Mouse (Mus musculus) heart, embryonic 11.5 days (tissue): Measurements from ENCODE around the gene Fam160a1. TPM values are rescaled to one million over a fixed set of nuclear protein-coding genes. Genes with fewer than 3 reads are reported as not detected.

Source experiments
- ATAC-seq: fragments of 200-750 bp; cut with Nextera tagmentation; replicated peaks from 2 replicates; pipeline ENCODE4 v1.8.0; 2017; ENCODE audit warnings: moderate library complexity; ENCODE audit not compliant: insufficient number of reproducible peaks, low FRiP score, low TSS enrichment
- H3K27ac ChIP-seq: fragments of 300-500 bp; sonication (generic); 2 replicates; pipeline ENCODE4 v1.5.1; 2014; ENCODE audit warnings: mild to moderate bottlenecking, low read depth, low read length
- H3K27me3 ChIP-seq: fragments of 300-500 bp; sonication (generic); 2 replicates; pipeline ENCODE4 v1.6.1; 2014; ENCODE audit warnings: mild to moderate bottlenecking, low read length, mixed read lengths; ENCODE audit not compliant: control insufficient read depth, insufficient read depth
- H3K36me3 ChIP-seq: fragments of 300-500 bp; sonication (generic); 2 replicates; pipeline ENCODE4 v1.6.1; 2014; ENCODE audit warnings: mild to moderate bottlenecking, low read length, moderate library complexity, mixed read lengths; ENCODE audit not compliant: control insufficient read depth, insufficient read depth
- H3K4me1 ChIP-seq: fragments of 300-500 bp; sonication (generic); 2 replicates; pipeline ENCODE4 v1.6.1; 2014; ENCODE audit warnings: low read length; ENCODE audit not compliant: control insufficient read depth, insufficient read depth
- H3K4me2 ChIP-seq: fragments of 300-500 bp; sonication (generic); 2 replicates; pipeline ENCODE4 v1.6.1; 2014; ENCODE audit warnings: mild to moderate bottlenecking, moderate library complexity
- H3K4me3 ChIP-seq: fragments of 300-500 bp; sonication (generic); 2 replicates; pipeline ENCODE4 v1.5.1; 2014; ENCODE audit warnings: low read depth, low read length
- H3K9ac ChIP-seq: fragments of 300-500 bp; sonication (generic); 2 replicates; pipeline ENCODE4 v1.6.1; 2014; ENCODE audit warnings: mild to moderate bottlenecking, low read depth, low read length, moderate library complexity
- H3K9me3 ChIP-seq: fragments of 300-500 bp; sonication (generic); replicated peaks from 2 replicates; pipeline ENCODE4 v1.6.1; 2016; ENCODE audit warnings: low read length; ENCODE audit not compliant: control insufficient read depth
- WGBS: fragments of 180-500 bp; shearing (Covaris S2); extraction: QIAGEN DNeasy Blood & Tissue Kit; methylation state at CpG from one replicate; pipeline ENCODE4 v1.1.7; 2014; ENCODE audit not compliant: insufficient replicate concordance; 5-methylcytosine and 5-hydroxymethylcytosine counted together
- polyA plus RNA-seq: library from polyadenylated mRNA; unstranded; fragments of >200 nt; fragmentation: Nextera tagmentation; extraction: Ambion mirVana; gene quantifications from 2 replicates; pipeline ENCODE4 v1.2.1, GENCODE M21; 2014

The Fam160a1 gene
- 2.7 and 3.4 TPM in 2 replicates for polyA plus RNA-seq

DNA sequence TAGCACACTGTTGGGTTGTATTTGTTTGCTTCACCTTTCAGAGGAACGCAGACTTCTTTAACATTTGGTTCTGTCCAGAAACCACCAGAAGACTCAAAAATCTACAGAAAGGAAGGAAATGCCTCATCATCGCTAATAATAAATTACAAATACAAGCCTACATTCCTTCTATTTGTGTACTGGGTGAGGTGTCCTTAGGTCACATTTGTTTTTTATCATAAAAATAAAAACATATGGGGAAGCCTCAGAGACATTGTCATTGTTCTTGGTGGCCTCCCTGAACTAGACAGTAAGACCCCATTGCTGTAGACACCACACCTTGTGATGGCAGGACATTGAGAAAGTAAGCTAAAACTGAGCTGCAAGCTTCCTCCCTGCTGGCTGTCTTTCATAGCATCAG is at the start of gene Fam160a1:
Gene Fam160a1, minus strand, starts transcription at position 101 of the 400 bp plus-strand sequence.
- H3K27me3 ChIP-seq = no peaks in the 10 kb centered on the region
- no peaks in the 10 kb centered on the region for H3K36me3 ChIP-seq
- H3K27ac ChIP-seq = no peak within 1 kb of the TSS
- no peak within 1 kb of the TSS for H3K4me2 ChIP-seq
- H3K4me3 ChIP-seq = no peak within 1 kb of the TSS
- peaks cover 4% of the 10 kb centered on the region; the same call in 1 of the 2 replicates for H3K4me1 ChIP-seq
- H3K9ac ChIP-seq = no peak within 1 kb of the TSS
- WGBS = 77% methylated on average over 2 of the region's 2 CpGs
- H3K9me3 ChIP-seq = no peaks in the 10 kb centered on the region
- no peak for ATAC-seq

DNA sequence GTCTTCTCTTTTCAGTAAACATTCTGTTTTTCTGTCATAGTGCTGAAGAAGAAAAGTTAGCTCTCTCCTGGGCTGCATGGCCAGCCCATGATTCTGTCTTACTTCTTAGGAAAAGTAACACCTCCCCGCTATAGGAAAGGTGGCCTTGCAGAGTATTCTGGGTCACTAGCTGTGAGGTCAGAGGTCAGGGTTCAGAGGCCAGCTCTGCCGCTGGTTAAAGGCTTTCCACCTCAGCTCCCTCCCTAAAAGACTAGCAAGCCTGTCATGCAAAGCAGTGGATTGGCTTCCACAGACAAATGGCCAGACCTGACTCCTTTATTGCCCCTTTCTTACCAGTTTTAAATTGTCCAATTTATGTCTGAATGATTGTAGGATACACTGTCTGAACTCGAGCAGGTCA is 46.9 kb upstream of the Fam160a1 start:
- no peak overlapping the region for H3K4me3 ChIP-seq
- H3K36me3 ChIP-seq = no peaks in the 10 kb centered on the region
- WGBS = 40% methylated on average over 3 of the region's 3 CpGs
- H3K4me2 ChIP-seq = no peak overlapping the region
- no peak overlapping the region for H3K9ac ChIP-seq
- no peaks in the 10 kb centered on the region for H3K27me3 ChIP-seq
- no peak overlapping the region for H3K27ac ChIP-seq
- no peak for ATAC-seq
- H3K4me1 ChIP-seq = no peaks in the 10 kb centered on the region
- H3K9me3 ChIP-seq = no peaks in the 10 kb centered on the region

DNA sequence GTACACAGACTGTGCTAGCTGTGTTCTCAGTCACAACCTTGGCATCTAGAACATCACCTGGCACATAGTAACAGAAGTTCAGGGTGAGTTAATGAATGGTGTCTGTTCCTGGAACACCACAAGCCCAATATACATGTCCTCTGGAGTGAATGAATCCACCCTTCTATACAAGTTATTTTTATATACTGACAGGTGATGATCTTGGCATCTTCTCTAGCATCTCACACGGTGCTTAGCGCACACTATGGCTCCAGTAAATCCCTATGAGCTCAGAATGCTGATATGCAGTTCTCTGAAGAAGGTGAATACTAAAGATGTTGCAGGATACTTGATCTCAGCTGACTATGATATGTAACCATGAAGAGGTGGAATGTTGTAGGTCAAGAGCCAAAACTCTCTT is 45.8 kb upstream of the Fam160a1 start:
- Histone ChIP-seq H3K27me3 (no peaks in the 10 kb centered on the region), H3K27ac (no peak overlapping the region), H3K36me3 (no peaks in the 10 kb centered on the region), H3K4me3 (no peak overlapping the region), H3K9me3 (no peaks in the 10 kb centered on the region), H3K4me2 (no peak overlapping the region), H3K9ac (no peak overlapping the region), H3K4me1 (peaks cover 7% of the 10 kb centered on the region; the same call in 1 of the 2 replicates)
- WGBS = 80% methylated on average over 2 of the region's 2 CpGs
- ATAC-seq = no peak

DNA sequence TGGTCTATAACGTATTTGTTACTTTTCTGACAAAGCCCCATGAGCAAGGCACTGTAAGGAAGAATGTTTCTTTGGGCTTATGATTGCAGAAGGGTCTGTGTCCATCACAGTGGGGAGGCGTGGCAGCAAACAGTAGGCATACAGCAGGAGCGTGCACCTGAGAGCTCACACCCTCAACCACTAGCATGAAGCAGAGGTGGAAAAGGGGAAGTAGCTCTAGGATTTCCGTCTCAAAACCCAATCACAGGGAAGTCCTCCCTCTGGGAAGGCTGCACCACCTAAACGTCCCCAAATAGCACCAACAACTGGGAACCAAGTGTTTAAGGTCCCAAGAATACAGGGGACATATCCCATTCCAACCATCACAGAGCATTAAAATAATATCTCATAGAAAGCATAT is 43.9 kb upstream of the Fam160a1 start:
- Histone ChIP-seq H3K9me3 (no peaks in the 10 kb centered on the region), H3K4me2 (no peak overlapping the region), H3K36me3 (no peaks in the 10 kb centered on the region), H3K27ac (no peak overlapping the region), H3K9ac (no peak overlapping the region), H3K4me3 (no peak overlapping the region), H3K27me3 (no peaks in the 10 kb centered on the region), H3K4me1 (peaks cover 7% of the 10 kb centered on the region; the same call in 1 of the 2 replicates)
- no peak for ATAC-seq
- WGBS = 77% methylated on average over 5 of the region's 5 CpGs

DNA sequence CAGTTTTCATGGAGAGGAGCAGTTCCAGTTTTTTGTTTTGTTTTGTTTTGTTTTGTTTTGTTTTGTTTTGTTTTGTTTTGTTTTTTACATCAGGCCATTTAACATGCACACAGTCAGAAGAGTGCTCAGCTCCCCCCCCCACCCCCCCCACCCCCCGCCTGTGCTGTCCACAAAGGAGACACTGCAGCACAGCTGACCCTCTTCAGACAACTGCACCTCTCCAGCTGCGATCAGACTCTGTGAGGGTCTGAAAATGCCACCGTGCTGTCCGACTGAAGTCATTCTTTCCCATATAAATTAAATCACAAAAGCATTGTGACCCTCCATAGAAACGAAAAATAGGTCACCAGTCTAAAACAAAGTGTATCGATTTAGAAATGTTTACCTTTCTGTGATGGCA is 42.2 kb upstream of the Fam160a1 start:
- whole genome bisulfite sequencing = 79% methylated on average over 6 of the region's 6 CpGs
- Histone ChIP-seq H3K9ac (no peak overlapping the region), H3K9me3 (no peaks in the 10 kb centered on the region), H3K4me3 (no peak overlapping the region), H3K27me3 (no peaks in the 10 kb centered on the region), H3K27ac (no peak overlapping the region; the same call in 1 of the 2 replicates), H3K36me3 (no peaks in the 10 kb centered on the region), H3K4me1 (peaks cover 7% of the 10 kb centered on the region; the same call in 1 of the 2 replicates), H3K4me2 (no peak overlapping the region)
- no peak for ATAC-seq

DNA sequence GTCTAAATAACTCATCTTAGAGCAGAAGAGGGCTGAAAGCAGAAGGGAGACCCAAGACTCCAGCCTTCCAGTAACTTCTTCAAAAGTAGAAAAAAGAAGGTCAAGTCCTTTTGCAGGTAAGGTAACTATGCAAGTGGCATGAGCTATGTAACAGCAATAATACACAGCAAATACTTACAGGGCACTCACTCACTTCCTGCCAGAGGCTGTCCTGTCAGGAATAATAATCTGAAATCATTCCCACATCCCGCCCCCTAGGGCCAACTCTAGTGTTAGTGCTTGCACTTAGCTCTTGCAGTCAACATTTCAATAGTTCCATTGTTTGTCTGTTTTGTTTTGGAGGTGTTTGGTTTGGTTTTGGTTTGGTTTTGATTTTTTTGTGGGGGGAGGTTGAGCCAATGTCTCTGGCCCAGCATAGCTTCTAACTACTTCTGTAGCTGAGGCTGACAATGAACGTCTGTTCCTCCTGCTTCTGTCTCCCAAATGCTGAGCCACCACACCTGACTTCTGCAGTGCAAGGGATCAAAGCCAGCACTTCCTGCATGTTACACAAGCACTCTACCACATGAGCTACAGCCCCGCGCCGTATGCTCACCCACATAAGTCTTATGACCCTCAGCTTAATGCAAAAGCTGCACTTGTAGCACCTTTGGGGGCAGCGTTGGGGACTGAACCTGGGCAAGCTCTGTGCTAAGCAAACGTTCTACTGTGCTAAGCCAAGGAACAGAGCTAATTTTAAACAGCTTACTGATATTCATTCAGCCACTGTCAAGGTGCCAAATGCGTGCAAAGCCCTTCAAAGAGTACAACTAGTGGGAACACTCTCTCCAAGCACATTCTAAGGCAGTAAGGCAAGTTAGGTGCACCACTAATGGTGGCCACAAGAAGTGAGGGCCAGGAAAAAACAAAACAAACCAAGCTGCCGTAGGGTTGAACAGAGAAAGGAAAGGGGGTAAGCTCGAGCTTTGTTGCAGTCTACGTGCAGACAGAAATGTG is 41.3 kb upstream of the Fam160a1 start:
- no peaks in the 10 kb centered on the region for H3K27me3 ChIP-seq
- H3K4me3 ChIP-seq = no peak overlapping the region
- H3K27ac ChIP-seq = no peak overlapping the region; the same call in 1 of the 2 replicates
- H3K4me2 ChIP-seq = no peak overlapping the region; the same call in 1 of the 2 replicates
- peaks cover 7% of the 10 kb centered on the region; the same call in 1 of the 2 replicates for H3K4me1 ChIP-seq
- WGBS = 58% methylated on average over 11 of the region's 11 CpGs
- no peaks in the 10 kb centered on the region for H3K9me3 ChIP-seq
- H3K36me3 ChIP-seq = no peaks in the 10 kb centered on the region
- no peak overlapping the region for H3K9ac ChIP-seq
- ATAC-seq = no peak

DNA sequence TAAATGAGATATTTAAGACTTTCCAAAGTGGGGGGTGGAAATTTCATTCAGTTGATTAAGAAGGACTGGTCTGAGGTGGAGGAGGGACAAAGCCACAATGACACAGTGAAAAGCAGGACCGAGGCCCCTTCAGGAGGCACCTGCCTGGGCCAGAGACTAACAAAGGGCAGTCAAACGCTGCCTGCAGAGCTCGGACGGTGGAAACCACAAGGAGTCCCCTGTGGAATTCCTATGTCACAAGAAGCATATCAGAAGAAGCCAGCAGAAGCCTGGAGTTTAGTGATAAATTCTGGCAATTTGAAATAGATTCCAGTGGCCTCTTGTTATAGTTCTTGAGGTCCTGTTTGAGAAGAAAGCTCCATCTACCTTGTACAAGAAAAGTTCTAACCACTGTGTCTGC is 40.0 kb upstream of the Fam160a1 start:
- ATAC-seq = no peak
- H3K4me1 ChIP-seq = peaks cover 7% of the 10 kb centered on the region; the same call in 1 of the 2 replicates
- WGBS = 36% methylated on average over 4 of the region's 4 CpGs
- H3K36me3 ChIP-seq = no peaks in the 10 kb centered on the region
- no peak overlapping the region for H3K4me3 ChIP-seq
- H3K27ac ChIP-seq = no peak overlapping the region
- no peaks in the 10 kb centered on the region for H3K9me3 ChIP-seq
- H3K27me3 ChIP-seq = no peaks in the 10 kb centered on the region
- no peak overlapping the region for H3K4me2 ChIP-seq
- no peak overlapping the region for H3K9ac ChIP-seq

DNA sequence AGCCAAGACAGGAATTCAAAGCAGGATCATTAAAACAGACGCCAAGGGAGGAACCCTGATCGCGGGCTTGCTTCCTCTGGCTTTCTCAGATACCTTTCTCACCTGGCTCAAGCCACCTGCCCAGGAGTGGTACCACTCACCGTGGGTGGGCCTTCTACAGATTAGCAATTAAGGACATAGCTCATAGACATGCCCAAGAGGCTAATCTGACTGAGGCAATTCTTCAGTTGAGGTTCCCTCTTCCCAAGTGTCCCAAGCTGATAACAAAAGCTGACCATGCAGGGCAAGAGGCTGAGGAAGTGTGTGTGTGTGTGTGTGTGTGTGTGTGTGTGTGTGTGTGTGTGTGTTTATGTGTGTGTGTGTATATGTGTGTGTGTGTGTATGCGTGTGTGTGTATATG is 38.9 kb upstream of the Fam160a1 start:
- H3K27me3 ChIP-seq = no peaks in the 10 kb centered on the region
- H3K4me3 ChIP-seq = no peak overlapping the region
- WGBS = 74% methylated on average over 5 of the region's 5 CpGs
- ATAC-seq = no peak
- no peaks in the 10 kb centered on the region for H3K9me3 ChIP-seq
- H3K9ac ChIP-seq = no peak overlapping the region
- H3K4me1 ChIP-seq = peaks cover 7% of the 10 kb centered on the region; the same call in 1 of the 2 replicates
- H3K4me2 ChIP-seq = no peak overlapping the region
- no peaks in the 10 kb centered on the region for H3K36me3 ChIP-seq
- H3K27ac ChIP-seq = no peak overlapping the region
